Mouse (Mus musculus): Measurements from ENCODE around the gene Zbtb48.
A peak's percentile ranks its signal among the peaks of the same experiment; 100 is the strongest.

The Zbtb48 gene

DNA sequence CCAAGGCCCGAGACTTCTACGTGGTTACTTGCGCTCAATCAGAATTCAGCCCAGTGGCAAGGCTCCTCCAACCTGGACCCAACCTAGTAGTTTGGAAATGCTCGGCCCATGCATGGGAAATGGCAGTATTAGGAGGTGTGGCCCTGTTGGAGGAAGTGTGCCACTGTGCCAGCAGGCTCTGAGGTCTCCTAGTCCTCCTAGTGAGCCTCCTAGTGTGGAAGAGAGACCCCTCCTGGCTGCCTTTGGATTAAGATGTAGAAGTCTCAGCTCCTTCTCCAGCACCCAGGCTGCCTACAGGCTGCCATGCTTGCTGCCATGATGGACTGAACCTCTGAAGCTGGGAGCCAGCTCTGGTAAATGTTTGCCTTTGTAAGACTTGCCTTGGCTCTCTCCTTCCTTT, 2.5 kb upstream of the Zbtb48 start:
- no peak for DNase-seq (ENCODE audit: low spot score in 2 of 2)

DNA sequence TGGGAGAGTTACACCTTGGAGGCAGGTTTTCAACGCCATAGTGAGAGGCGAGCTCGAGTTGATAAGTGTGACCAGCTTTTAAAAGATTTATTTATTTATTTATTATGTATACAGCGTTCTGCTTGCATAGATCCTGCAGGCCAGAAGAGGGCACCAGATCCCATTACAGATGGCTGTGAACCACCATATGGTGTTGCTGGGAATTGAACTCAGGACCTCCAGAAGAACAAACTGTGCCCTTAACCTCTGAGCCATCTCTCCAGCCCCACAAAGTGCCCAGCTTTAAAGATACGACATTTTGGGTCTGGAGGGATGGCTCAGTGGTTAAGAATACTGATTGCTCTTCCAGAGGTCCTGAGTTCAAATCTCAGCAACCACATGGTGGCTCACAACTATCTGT, 1.6 kb upstream of the Zbtb48 start:
- no peak for DNase-seq (ENCODE audit: low spot score in 2 of 2)

DNA sequence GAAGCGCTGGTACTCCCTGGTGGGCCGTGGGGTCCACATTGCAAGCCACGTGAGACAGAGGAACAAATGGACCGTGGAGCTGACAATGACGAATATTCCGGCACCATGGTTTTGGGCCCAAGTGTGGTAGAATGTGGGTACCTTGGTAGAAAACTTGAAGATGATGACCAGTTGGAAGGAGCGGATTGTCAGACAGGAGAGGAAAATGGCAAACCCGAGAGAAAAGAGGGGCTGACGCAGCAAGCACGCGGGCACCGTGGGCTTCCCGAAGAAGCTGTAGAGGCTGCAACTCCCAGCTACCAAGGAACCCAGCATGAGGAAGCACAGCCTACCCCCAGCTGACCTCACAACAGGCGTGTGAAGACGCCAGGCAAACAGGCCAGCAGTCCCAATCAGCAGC, 985 bp upstream of the Zbtb48 start:
- no peak for DNase-seq (ENCODE audit: low spot score in 2 of 2)

DNA sequence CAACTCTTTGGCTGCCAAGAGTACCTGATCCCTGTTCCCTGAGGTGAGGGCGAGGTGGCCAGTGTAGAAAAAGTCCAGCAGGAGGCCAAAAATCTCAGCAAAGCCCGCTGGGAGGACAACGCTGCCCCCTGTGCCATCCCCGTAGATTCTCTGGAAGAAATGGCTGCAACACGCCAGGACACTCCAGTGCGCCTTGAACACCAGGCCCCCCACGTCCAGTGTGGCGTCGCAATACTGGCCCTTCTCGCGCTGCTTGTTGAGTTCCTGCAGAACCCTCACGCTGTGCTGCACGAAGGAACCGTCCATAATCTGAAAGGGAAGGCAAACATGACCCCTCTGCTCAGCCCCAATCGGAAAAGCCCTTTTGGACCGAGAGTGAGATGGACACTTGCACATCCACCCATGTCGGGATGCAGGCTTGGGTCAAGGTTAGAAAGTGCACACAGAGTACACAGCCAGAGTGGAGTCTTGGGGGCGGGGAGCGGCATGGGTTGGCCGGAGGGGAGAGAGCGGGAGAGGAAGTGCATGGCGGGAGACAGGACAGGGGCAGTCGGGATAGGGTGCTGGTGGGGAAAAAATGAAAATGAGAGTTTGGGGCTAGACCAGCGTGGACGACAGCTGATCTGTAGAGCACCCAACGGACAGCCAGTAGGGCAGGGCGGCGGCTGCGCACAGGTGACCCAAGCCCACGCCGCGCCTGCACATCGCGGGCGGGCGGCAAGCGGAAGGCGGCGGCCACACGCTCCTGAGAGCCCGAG, 541 bp downstream of the Zbtb48 start:
- DNase-seq (ENCODE audit: low spot score in 2 of 2), result no peak

DNA sequence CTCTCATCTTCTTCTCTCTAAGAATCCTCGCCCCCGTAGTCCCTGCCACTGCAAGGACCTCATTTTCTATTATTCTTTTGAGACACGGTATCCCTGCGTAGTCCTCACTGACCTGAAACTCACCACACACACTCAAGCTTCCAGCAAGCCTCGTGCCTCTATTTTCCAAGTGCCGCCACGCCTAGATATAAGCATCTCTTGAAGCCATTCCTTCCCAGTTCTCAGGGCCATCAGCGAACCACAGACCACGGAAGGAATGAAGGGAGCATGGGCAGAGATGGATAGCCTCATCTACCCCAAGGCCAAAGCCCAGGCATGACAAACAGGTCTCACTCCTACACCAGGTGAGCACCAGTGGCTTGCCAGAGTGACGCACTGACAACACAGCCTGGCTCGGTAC, 2.9 kb downstream of the Zbtb48 start:
- no peak for DNase-seq (ENCODE audit: low spot score in 2 of 2)

DNA sequence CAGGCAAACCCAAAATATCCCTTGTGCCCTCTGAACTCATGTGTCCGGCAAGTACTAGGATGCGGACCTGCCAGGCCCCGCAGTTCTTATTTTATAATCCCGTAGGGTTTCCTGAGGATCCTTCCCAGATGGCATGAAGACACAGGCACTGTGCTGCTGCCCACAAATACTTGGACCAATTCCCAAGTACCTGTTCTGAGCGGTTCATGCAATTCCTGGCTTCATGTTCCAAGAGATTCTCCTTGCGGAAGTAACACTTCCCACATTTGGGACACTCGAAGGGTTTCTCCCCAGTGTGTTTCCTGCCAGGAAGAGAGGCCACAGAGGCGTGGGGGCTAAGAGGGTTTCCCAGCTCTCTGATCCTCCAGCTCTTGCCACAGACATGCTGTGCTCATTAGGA, 5.0 kb downstream of the Zbtb48 start:
- DNase-seq (ENCODE audit: low spot score in 2 of 2), result no peak

DNA sequence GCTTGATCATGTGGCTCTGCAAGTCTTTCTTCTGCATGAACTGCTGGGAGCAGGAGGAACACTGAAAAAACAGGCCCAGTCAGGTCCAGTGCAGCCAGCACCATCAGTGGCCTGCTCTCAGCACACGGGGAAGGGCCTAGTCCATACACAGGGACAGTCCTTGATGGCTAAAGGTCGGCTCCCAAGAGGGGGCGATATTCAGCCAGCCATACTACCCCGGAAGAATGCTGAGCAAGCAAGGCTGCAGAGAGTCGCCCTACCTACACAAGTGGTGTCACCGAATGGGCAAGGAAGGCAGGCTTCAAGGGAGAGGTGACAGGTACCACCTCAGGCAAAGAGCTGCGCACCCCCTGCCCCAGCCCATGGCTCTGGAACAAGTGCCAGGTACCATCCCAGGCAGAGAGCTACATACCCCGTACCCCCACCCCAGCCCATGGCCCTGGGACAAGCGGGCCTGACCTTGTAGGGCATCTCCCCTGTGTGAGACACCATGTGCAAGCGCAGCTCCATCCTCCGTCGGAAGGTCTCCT, 5.8 kb downstream of the Zbtb48 start:
- no peak for DNase-seq (ENCODE audit: low spot score in 2 of 2)

DNA sequence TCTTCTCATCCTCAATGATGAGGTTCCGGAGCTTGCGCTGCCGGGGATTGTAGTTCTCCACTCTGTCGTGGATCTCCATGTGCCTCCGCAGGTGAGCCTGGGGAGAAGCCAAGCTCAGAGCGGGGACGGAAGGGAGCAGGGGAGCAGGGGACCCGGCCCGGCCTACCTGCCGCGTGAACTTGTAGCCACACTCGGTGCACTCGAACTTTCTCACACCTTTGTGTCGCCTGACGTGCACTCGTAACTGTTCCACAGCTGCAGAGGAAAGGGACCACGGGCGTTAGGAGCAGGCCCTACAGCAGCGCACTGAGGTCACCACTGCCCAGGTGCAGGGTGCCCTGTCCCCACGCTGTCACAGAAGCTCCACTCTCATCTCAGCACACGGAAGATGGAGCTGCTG, 7.4 kb downstream of the Zbtb48 start:
- no peak for DNase-seq (ENCODE audit: low spot score in 2 of 2)

DNA sequence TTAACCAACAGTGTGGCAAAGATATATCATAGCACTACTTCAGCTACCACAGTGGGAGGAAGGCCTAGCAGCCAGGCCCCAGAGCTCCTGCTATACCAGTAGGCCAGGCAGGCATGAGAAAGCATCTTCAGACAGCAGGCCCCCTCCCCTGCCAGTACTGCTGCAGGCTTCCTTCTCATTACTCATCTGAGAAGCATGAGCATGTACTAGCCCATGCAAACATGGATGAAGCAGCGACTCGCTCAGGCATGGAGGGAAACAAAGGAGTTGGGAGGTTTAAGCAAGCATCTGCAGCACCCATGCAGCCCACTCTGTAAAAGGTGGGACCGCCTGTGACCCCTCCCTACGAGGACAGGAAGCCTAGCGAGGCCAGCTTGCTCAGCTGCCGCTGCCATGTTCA, 8.4 kb downstream of the Zbtb48 start:
- no peak for DNase-seq (ENCODE audit: low spot score in 2 of 2)

DNA sequence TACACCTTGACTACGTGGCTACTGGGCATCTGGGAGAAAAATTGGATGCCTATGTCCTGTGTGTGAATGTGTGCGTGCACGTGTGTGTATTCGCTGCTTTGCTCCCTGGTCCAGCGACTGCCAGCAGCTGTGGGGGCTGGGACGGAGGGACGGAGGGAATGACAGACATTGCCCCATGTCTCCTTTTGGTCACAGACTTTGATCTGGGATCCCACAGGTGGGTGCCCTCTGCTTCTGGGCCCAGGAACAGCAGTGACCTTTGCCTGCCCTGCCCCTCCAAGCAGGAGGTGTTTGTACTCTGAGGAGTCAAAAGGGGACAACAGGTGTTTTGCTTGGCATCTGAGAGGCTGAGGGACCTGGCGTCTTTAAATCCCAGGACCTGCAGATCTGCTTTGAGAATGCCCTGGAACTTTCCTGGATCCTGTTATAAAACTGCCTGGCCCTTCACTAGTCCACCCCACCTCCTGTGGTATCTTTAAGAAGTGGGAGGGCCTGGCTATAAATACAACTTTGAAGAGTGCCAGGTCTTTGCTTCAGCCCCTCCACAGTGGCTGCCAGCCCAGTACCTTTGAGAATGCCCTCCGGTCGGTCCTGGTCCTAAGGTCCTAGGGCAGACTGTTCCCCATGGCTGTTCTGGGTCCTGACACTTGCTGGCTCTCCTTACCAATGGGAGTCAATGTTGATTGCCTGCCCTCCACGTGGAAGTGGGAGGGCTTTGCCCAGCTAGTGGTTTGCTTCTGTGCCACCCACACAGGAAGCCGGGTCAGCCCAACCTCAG, 14.2 kb downstream of the Zbtb48 start:
- DNase-seq (ENCODE audit: low spot score in 2 of 2), result no peak

DNA sequence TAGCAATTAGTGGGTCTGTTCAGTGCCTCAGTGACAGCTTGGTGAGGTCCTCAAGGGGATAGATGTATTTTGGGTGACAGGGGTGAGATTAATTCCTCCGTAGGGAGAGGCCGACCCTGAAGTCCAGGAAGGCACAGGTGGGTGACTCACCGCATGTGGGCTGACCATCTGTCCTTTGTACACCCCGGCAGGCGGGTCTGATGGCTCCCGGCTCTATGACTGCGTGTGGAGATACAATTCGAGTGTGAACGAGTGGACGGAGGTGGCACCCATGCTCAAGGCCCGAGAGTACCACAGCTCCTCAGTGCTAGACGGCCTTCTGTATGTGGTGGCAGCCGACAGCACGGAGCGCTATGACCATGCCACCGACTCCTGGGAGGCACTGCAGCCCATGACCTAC, 15.4 kb downstream of the Zbtb48 start:
- no peak for DNase-seq (ENCODE audit: low spot score in 2 of 2)

DNA sequence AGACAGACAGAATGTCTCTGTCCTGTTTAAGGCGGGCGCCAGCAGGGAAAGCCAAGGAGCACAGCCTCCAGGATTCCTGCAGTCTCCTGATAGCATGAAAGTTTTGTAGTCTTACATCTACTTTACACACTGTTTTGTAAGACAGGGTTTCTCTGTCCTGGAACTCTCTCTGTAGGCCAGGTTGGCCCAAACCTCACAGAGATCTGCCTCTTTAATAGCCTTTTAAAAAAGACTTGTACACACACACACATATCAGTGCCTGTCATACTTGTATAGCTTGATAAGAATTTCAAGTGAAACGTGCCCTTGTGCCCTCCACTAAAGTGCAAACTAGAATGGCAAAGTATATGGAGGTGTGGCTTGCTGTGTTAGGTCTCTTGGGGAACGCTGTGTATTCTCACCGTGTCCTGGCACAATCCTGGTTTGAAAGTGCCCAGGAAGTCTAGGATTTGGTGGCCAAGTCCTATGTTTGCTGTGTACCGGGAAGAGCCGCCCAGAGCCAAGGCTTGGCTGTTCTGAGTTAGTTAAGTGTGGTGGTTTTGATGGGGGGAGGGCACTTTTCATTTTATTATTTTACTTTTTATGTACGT, 16.2 kb downstream of the Zbtb48 start:
- DNase-seq (ENCODE audit: low spot score in 2 of 2), result no peak

DNA sequence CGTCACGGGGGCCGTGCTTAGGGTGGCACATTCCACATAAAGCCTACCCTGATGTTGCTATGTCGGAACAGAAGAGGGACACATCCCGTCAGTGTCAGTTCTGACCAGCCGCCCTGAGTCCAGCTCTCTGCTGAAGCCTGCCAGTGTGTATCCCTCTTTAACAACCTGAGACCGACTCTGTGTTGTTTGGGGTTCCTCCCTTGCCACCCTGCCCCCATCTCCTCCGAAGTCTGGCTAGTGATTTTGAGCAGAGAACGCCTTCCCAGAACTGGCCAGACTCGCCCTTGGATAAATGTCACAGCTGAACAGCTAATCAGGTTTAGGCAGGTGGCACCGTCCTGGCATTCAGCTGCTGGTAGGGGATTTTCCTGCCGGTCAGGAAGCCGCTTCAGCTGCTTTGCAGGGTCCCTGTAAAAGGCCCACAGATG, 16.8 kb downstream of the Zbtb48 start:
- no peak for DNase-seq (ENCODE audit: low spot score in 2 of 2)

DNA sequence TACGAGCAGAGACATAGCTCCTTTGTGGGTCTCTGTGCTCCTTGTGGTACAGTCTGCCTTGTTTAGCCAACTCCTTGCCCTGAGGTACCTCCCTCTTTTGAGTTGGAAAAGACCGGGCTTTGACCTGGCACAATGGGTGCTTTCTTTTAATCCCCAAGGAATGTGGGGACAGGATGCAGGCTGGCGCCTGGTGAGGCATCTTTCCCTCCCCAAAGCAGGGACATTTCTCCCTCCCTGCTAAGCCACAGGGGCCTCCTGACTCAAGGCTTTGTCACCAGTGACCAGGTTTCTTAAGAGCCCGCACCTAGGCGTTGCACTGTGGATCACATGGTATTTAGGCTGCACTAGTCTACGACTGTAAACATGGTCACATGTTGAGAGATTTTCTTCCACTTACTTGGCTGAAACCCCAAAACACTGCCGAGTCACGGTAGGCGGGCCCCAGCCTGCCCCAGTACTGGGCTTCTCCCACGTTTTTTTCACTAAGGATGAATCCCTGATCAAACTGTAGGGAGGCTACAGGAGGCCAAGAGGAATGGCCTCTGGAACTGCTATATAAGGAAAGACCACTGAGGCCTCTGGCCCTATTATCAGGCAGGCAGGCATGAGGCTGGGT, 17.3 kb downstream of the Zbtb48 start:
- DNase-seq (ENCODE audit: low spot score in 2 of 2), result no peak

DNA sequence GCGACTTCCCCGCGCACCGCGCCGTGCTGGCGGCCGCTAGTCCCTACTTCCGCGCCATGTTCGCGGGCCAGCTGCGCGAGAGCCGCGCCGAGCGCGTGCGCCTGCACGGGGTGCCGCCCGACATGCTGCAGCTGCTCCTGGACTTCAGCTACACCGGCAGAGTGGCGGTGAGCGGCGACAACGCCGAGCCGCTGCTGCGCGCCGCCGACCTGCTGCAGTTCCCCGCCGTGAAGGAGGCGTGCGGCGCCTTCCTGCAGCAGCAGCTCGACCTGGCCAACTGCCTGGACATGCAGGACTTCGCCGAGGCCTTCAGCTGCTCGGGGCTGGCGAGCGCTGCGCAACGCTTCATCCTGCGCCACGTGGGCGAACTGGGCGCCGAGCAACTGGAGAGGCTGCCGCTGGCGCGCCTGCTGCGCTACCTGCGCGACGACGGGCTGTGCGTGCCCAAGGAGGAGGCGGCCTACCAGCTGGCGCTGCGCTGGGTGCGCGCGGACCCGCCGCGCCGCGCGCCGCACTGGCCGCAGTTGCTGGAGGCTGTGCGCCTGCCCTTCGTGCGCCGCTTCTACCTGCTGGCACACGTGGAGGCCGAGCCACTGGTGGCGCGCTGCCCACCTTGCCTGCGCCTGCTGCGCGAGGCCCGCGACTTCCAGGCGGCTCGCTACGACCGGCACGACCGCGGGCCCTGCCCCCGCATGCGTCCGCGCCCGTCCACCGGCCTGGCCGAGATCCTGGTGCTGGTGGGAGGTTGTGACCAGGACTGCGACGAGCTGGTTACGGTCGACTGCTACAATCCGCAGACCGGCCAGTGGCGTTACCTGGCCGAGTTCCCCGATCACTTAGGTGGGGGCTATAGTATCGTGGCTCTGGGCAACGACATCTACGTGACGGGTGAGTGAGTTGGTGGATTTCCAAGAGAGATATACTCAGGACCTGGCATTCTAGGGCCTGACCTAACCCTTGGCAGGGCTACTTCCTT, 18.1 kb downstream of the Zbtb48 start:
- peak in 1 of 2 experiments; percentile 80 for DNase-seq (ENCODE audit: low spot score in 2 of 2)

DNA sequence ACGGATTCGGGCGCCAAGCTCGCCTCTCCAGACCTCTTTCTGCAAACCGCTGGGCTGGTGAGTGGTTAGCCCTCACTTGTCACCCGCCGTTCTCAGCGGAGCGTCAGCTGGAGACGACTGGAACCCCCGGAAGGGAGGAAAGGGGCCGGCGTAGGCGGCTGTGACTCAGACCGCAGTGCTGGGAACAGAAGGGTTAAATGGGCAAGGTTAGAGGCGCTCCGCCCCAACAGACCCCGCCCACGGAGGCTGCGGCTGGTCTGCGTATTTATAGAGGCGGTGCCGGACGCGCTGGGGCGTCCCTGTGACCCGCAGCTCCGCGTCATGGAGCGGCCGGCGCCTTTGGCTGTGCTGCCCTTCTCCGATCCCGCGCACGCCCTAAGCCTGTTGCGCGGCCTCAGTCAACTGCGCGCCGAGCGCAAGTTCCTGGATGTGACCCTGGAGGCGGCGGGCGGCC, 18.8 kb downstream of the Zbtb48 start, which contains the start of gene Klhl21:
Klhl21 (plus strand) TSS at position 182 of the 454 bp plus-strand sequence.
- DNase-seq (ENCODE audit: low spot score in 2 of 2), result peak; percentile 84 to 95

DNA sequence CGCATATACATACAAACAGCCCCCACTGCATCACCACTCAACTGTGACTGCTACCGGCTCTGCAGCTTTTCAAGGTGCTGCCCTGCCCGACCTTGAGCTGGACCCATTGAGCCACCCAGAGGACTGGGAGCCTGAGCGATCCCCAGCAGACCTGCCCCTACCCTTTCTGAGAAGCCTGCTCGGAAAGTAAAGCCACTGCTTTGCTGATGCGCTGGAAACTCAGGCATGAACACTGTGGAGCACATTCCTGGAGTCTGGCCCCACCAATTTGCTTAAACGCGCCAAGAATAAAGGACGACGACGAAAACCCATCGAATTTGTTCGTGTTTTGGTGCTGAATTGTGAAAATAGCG, 19.3 kb downstream of the Zbtb48 start:
- no peak for DNase-seq (ENCODE audit: low spot score in 2 of 2)

DNA sequence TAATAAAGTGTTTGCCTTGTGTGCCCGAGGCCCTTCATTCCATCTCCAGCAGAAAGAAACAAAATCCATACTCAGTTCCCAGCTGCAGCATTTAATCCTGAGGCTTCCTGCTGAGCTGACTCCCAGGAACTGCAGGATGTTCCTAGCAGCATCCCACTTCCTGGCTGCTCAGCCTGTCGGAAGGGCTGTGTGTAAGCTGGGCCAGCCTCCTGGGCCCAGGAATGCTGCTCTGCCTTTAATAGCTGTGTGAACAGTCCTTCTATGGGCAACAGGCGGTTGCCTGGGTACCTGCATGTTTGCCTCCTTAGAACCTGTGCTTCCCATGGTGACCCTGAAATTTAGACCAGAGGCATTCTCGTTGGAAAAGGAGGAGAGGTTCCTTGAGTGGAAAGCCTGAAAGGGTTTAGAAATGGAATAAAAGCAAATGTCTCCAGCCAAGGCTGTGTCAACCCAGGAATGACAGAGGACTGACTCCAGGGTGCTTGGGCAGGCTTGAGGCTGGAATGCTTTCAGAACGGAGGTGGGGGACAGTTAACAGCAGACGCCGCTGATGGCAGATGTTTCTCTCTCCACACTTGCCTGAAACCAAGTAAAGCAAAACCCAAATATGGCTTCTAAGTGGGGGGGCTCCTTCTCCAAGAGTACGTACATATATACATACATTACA, 19.9 kb downstream of the Zbtb48 start:
- no peak for DNase-seq (ENCODE audit: low spot score in 2 of 2)

DNA sequence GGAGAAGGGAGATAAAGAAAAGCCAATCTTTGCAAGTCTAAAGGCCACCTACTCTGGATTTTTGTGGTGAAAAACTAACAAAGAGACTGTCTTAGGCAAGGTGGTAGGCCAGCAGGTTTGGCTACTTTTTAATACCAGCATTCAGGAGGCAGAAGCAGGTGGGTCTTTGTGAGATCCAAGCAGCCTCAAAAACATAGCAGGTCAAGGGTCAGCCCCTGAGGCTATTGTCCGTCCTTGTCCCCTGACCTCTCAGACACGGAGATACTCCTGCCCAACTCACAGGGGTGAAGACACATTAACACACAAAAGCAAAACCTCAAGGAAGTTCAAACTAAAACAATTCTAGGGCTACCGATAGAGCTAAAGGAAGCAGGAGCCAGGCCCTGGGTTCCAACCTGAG, 20.7 kb downstream of the Zbtb48 start:
- no peak for DNase-seq (ENCODE audit: low spot score in 2 of 2)

DNA sequence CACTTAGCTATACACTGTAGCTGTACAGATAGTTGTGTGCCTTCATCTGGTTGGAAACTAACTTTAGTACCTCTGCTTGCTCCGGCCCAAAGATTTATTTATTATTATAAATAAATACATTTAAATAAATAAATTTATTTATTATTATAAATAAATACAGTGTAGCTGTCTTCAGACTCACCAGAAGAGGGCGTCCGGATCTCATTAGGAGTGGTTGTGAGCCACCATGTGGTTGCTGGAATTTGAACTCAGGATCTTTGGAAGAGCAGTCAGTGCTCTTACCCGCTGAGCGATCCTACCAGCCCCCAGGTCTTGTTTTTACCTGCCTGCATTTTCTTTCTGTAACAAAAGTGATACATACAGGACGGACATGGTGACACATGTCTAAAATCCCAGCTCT, 21.3 kb downstream of the Zbtb48 start:
- no peak for DNase-seq (ENCODE audit: low spot score in 2 of 2)
